Mouse (Mus musculus) frontal cortex, postnatal 25 days (tissue): ENCODE measurements at regions not wholly inside any gene's neighbourhood (a gene's known extent, or its start where the extent isn't known, plus 50 kb on each side); places are given as distances from the start of the nearest gene placed in this dataset.
"Not testable (repeated sequence)": the region's sequence is repeated elsewhere in the genome, so short reads cannot be mapped to it uniquely, and the experiment has no call there.

Source experiments
- DNase-seq, 2 experiments: peaks; one replicate each; pipeline ENCODE4 v3.0.0; 2022; ENCODE audit warnings: low spot score in 2 of 2

GRCm38 (mm10) chrX:122935358-122935757 lies 94.1 kb downstream of the Gm17521 start:
- DNase-seq: no peak

GRCm38 (mm10) chrX:122892682-122893081 lies 136.8 kb downstream of the Gm17521 start:
- no peak for DNase-seq

- no peak for DNase-seq
Measured at GRCm38 (mm10) chrX:122854453-122854852, 175.0 kb downstream of the Gm17521 start.

- DNase-seq: not testable (repeated sequence)
Measured at GRCm38 (mm10) chrX:122831222-122831621, 198.2 kb downstream of the Gm17521 start.

- peak in 1 of 2 experiments; percentile 6 for DNase-seq
Measured at GRCm38 (mm10) chrX:122826035-122826434, 203.4 kb downstream of the Gm17521 start.
